8 mouse cellular contexts compared by ENCODE assay signal in genomic region chr11:20830686-20831505, GRCm38 (mm10). TPM values are rescaled to one million over a fixed set of nuclear protein-coding genes. Genes with fewer than 3 reads are reported as not detected.
DNase-seq lines count a peak whose midpoint lies in the region; ATAC-seq and TF ChIP-seq lines count a peak whose summit lies in the region.

Gene Lgalsl, minus strand, starts transcription at chr11:20831056.

- H3K27me3 ChIP-seq in hindbrain, embryonic 11.5 days (ENCODE audit: control insufficient read depth, insufficient read depth, low read length), result no peaks in the 10 kb centered on the region
- no peaks in the 10 kb centered on the region for H3K27me3 ChIP-seq in lung, postnatal 0 days (replicated peaks; ENCODE audit: insufficient read depth, low read length)

- 0 out of 2 replicates have a peak, but pooled peaks have one; percentile 1 for TF ChIP-seq CTCF in lung, postnatal 0 days (IDR thresholded peaks at IDR 0.05)

- peak within 1 kb of the TSS; percentile 92 for H3K9ac ChIP-seq in hindbrain, embryonic 11.5 days (ENCODE audit: low read depth, low read length)
- peak within 1 kb of the TSS; percentile 93 for H3K9ac ChIP-seq in lung, postnatal 0 days (replicated peaks; ENCODE audit: low read depth)

- peak within 1 kb of the TSS; percentile 79 for H3K27ac ChIP-seq in hindbrain, embryonic 11.5 days (ENCODE audit: low read depth, low read length)
- H3K27ac ChIP-seq in lung, postnatal 0 days (ENCODE audit: low read length), result peak within 1 kb of the TSS; percentile 96

- peak within 1 kb of the TSS; percentile 80 for H3K4me2 ChIP-seq in hindbrain, embryonic 11.5 days (replicated peaks; ENCODE audit: low read depth, low read length)
- peak within 1 kb of the TSS; percentile 85 for H3K4me2 ChIP-seq in lung, postnatal 0 days (replicated peaks; ENCODE audit: low read depth, low read length)

- ATAC-seq in hindbrain, embryonic 11.5 days (ENCODE audit: low FRiP score), result peak; percentile 92
- peak; percentile 91 for ATAC-seq in lung, postnatal 0 days

- no peaks in the 10 kb centered on the region for H3K36me3 ChIP-seq in hindbrain, embryonic 11.5 days (ENCODE audit: control insufficient read depth, insufficient read depth, low read length)
- peaks cover 5% of the 10 kb centered on the region; the same call in 1 of the 2 replicates for H3K36me3 ChIP-seq in lung, postnatal 0 days (ENCODE audit: insufficient read depth, low read length)

- 1% methylated on average over 47 of the region's 102 CpGs for WGBS in hindbrain, embryonic 11.5 days
- WGBS in lung, postnatal 0 days, result under 1% methylated on average over 59 of the region's 102 CpGs

- no peak for TF ChIP-seq EP300 in lung, postnatal 0 days (IDR thresholded peaks at IDR 0.05)

- DNase-seq in NIH3T3 (ENCODE audit: low read depth), result peak; percentile 79
- peak; percentile 86 to 90 for DNase-seq in cerebellum, postnatal 14 days
- peak; percentile 58 to 67 for DNase-seq in frontal cortex, postnatal 14 days (ENCODE audit: low spot score in 2 of 2)
- peak; percentile 84 for DNase-seq in hindbrain, embryonic 11.5 days (ENCODE audit: low spot score)
- peak; percentile 72 to 79 for DNase-seq in layer of hippocampus, postnatal 14 days (ENCODE audit: low spot score in 2 of 2)
- DNase-seq in lung, postnatal 0 days (ENCODE audit: low spot score), result peak; percentile 81
- peak; percentile 57 for DNase-seq in ovary, postnatal 14 days (ENCODE audit: low spot score)
- peak; percentile 70 for DNase-seq in thymus, postnatal 14 days

- H3K4me1 ChIP-seq in hindbrain, embryonic 11.5 days (replicated peaks; ENCODE audit: control insufficient read depth, insufficient read depth, low read length), result peaks cover 8% of the 10 kb centered on the region
- H3K4me1 ChIP-seq in lung, postnatal 0 days (ENCODE audit: insufficient read depth, low read depth, low read length), result no peaks in the 10 kb centered on the region; the same call in 1 of the 2 replicates

- peak within 1 kb of the TSS; percentile 91 for H3K4me3 ChIP-seq in hindbrain, embryonic 11.5 days (ENCODE audit: low read depth, low read length)
- H3K4me3 ChIP-seq in lung, postnatal 0 days (ENCODE audit: low read depth, low read length), result peak within 1 kb of the TSS; percentile 94

- H3K9me3 ChIP-seq in hindbrain, embryonic 11.5 days (ENCODE audit: control insufficient read depth, low read length), result no peaks in the 10 kb centered on the region
- H3K9me3 ChIP-seq in lung, postnatal 0 days (ENCODE audit: low read length), result no peaks in the 10 kb centered on the region

RNA-seq across cellular contexts. Expression of gene Lgalsl, which starts in this region (rescaled TPM):
- polyA plus RNA-seq in hindbrain, embryonic 11.5 days (2014; fragmentation: Nextera tagmentation; extraction: Ambion mirVana), result 19.7 and 28.4 TPM in 2 replicates
- 10 to 100 TPM; 85.0 to 91.1 TPM for total RNA-seq in layer of hippocampus, postnatal 14 days (2021)
- 39.6 and 40.1 TPM in 2 replicates for polyA plus RNA-seq in lung, postnatal 0 days (2015; fragmentation: Nextera tagmentation; extraction: Ambion mirVana)

Comparison
In these comparisons a context has a peak if more than half of its experiments do, and no peak if none do; other contexts are left out.
1. Peak in every context shown above with its lines: DNase-seq, ATAC-seq, H3K4me3 ChIP-seq and H3K27ac ChIP-seq.